Mouse (Mus musculus) frontal cortex, adult (tissue): ENCODE measurements around the gene Calhm1.

Experiments
- ATAC-seq: cut with Nextera tagmentation; 2 replicates; pipeline ENCODE4 v1.9.2; 2017; ENCODE audit warnings: mild to moderate bottlenecking, moderate library complexity, mixed read lengths; ENCODE audit not compliant: low TSS enrichment

The Calhm1 gene

DNA sequence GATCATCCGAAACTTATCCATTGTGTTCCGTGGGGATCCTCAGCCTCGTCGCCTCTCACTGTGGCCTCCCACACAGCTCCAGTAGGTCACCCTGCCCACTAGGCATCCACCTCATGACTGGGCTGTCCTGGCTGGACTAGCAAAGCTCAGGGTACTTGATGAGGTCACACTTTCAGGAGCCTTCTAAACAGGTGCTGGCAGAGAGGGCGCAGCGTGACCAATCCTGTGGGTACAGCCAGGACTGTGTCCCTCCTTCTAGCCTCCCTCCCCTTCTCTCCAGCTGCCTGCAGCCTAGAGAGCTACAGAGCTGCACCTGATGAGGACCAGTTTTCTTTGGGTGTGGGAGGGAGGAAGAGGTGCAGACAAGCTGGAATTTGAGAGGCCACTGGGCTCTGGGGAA lies at the start of gene Calhm1:
Gene Calhm1 (minus strand): TSS at position 101 of the 400 bp plus-strand sequence.
- ATAC-seq = no peak

DNA sequence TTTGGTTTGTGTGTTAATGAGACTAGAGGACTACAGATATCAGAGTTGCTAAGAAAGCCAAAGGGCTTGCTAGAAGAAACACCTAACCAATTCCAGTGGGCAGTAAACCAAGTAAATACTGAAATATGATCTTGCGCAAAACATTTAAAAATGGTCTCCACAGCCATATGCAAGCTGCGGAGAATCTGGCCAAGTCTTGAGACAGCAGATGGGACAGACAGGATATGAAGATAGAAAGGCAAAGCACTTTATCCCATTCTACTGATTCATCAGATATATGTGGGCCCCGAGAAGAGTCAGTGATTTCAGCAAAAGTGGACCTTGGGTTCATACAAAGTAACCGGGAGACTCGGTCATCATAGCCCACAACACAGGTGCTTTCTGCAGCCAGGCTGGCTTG lies 48.1 kb upstream of the Calhm1 start:
- ATAC-seq = no peak

DNA sequence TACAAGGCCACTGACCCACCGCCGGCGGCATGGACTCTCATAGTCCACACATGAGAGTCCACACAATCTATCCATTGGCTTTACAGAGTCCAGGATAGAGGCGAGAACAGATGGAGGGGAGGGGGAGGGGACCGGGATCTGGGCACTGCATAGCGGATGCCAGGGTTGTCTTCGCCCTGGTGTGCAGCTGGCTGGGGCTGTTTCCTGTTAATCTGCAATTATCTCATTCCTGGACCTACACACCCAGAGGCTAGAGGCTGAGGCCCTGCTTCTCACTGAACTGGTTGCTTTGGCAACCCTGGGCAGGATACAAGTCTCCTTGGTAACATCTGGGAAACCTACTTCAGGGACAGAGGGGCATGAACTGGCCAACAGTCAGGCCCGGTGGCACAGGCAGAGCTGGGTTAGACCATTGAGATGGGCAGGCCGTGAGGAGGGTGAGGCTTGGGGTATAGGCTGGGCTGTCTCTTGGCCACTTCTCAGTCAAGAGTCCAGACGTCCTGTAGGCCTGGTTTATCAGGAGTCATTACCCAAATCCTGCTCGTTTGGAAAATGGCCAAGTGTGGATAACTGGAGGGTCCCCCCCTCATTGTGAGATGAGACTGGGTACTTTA lies 44.6 kb upstream of the Calhm1 start:
- ATAC-seq = peak; percentile 41

DNA sequence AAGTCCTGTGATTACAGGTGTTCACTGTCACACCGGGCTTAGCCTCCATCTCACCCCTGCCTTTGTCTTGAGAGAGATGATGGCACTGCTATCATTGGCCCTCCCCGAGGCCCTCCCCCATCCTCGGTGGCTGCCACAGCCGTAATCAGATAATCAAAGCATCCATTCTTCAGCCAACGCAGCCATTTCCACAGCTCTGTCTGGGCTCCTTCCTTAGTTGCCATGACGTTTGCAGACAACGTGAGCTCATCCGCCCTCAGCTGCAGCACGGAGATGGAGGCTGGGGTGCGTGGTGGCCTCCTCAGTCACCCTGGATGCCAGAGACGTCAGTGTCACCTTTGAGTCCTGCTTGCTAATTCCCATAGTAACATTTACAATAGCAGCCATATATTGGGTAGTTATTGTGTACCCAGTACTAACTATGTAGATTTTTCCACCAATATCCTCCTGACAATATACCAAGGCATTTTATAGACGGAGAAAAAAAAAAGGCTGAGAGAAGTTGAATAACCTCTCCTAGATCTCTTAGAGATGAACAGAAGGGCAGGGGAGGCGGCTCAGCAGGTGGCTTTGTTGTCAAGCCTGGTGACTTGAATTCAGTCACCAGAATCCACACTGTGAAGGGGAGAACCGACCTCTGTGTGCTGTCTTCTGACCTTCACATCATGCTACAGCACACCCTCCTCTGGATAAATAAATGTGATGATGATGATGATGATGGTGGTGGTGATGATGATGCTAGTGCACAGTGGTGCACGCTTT lies 42.6 kb upstream of the Calhm1 start:
- ATAC-seq = peak; percentile 58; the same call in 1 of the 2 replicates

DNA sequence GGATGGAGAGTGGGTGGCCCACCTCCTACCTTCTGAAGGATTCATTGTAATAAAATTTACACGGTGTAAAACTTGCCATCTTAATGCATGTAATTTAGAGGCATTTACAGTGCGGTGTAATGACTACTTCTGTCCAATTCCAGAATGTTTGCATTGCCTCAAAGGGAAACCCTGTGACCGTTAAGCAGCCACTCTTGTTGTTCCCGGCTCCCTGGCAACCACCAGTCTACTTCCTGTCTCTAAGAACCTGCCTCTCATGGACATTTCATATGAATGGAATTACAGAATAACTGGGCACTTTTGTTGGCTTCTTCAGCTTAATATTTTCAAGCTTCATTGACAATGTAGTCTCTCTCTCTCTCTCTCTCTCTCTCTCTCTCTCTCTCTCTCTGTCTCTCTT lies 40.7 kb upstream of the Calhm1 start:
- no peak for ATAC-seq

GRCm38 (mm10) chr19:47184221-47184620 lies 40.2 kb upstream of the Calhm1 start:
- ATAC-seq = no peak

- ATAC-seq = no peak
Observed at GRCm38 (mm10) chr19:47180011-47180410, 36.0 kb upstream of the Calhm1 start.

- peak; percentile 52 for ATAC-seq
Observed at GRCm38 (mm10) chr19:47179272-47179809, 35.3 kb upstream of the Calhm1 start.

DNA sequence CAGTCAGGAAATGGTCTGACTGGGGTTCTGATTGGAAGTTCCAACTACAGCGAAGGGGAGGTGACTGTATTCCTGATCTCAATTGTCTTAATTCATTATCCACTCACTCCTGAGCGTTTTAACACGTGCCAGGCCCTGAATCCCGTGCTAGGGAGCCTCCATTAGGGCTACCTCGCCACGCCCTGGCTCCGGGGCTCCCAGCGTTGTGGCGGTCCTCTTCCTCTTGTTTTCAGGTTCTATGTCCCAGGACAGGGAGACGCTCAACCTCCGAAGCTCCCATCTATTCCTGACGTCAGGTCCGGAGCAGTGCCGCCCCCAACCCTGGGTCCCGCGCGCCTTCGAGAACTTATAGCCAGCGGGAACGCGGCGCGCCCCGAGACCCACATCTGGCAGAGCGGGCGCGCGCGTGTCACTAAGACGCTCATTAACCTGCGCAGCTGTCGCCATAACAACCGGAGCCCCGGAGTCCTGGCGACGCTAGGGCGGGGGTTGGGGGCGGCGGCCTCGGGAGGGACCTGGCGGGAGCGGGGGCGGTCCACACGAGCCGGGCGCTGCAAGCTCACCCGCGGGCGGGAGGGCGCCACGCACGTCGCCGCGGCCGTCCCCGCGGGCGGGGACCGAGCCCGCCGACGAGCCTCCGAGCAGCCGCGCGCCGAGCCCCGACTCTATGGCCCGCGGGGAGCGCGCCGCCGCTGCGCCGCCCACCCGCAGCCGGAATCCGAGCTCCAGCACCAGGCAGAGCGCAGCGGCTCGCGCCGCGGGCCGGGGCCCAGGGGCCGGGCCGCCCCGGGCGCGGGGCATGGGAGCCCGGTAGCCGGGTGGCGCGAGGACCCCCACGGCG lies 34.6 kb upstream of the Calhm1 start, which contains the start of gene Neurl1a:
Gene Neurl1a (plus strand): TSS at position 390 of the 841 bp plus-strand sequence.
- ATAC-seq = peak; percentile 58

- ATAC-seq = peak; percentile 27; the same call in 1 of the 2 replicates
Observed at GRCm38 (mm10) chr19:47178001-47178400, 33.9 kb upstream of the Calhm1 start.

GRCm38 (mm10) chr19:47176916-47177505 lies 33.0 kb upstream of the Calhm1 start:
- no peak for ATAC-seq

DNA sequence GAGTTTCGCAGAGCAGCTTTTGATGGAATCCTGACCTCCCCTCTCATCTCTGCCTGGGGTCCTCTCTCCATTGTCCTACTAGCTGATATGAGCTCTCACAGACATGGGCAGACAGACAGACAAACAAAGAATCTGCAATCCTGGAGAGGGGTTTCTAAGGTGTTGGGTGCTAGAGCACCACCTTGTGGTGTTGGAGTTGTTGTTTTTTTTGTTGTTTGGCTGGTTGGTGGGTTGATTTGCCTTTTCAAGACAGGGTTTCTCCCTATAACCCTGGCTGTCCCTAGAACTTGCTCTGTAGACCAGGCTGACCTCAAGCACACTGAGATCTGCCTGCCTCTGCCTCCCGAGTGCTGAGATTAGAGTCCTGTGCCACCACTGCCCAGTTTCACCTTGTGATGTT lies 31.4 kb upstream of the Calhm1 start:
- no peak for ATAC-seq

DNA sequence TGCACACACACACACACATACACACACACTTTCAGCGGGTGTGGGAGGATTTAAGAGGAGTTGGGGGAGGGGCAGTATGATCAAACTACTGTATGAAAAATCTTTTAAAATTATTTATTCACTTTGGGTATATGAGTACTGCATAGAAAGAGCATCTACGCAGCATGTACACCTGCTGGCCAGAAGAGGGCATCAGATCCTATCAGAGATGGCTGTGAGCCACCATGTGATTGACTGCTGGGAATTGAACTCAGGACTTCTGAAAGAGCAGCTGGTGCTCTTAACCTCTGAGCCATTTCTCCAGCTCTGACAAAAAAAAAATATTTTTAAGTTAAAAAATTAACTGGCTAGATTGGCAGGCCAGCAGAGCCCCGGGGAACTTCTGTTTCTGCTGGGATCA lies 30.5 kb upstream of the Calhm1 start:
- ATAC-seq = no peak

- peak; percentile 74 for ATAC-seq
Observed at GRCm38 (mm10) chr19:47168793-47169412, 24.8 kb upstream of the Calhm1 start.

GRCm38 (mm10) chr19:47168223-47168622 lies 24.2 kb upstream of the Calhm1 start:
- ATAC-seq = peak; percentile 73

GRCm38 (mm10) chr19:47167617-47168214 lies 23.7 kb upstream of the Calhm1 start:
- peak; percentile 56 for ATAC-seq

DNA sequence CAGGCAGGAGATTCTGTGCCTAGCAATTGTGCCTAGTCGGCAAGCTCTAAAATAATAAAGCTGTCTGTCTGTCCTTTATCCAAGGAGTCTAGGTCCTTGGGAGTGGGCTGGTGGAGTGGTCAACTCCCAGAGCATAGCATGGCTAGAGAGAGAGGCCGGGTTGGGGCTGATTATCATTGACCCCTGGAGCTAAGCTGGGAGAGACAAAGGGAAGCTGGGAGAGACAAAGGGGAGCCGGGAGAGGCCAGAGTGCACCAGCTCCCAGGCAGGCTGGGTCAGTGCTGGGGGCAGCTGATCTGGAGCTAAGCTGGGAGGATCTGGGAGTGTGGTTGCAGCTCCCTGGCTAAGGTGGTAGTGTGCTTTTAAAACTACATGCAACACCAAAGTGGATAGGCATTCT lies 22.7 kb upstream of the Calhm1 start:
- ATAC-seq = no peak

DNA sequence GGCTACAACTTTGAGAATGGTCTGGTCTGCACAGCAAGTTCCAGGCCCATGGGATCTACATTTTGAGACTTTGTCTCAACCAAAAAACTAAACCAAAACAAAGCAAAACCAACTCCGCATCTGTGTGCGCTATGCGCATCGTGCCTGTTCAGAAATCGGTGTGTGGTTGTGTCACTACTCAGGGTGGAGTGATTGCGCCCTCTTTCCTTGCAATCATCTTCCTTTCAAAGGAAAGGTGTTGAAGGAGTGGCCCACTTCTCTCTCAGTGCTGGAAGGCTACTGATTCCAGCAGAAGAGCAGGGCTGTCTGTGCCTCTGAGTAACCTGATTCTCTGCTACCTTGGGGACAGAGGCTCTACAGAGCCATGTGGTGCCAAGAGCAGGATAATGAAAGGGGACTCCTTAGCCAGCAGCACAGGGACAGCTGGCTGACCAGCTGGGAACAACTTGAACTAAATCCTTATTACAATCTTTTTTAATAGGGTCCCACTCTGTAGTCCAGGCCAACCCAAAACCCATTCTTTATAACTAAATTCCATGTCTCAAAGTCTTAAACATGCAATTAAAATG lies 19.2 kb upstream of the Calhm1 start:
- no peak for ATAC-seq

GRCm38 (mm10) chr19:47161669-47162068 lies 17.6 kb upstream of the Calhm1 start:
- peak; percentile 91 for ATAC-seq

DNA sequence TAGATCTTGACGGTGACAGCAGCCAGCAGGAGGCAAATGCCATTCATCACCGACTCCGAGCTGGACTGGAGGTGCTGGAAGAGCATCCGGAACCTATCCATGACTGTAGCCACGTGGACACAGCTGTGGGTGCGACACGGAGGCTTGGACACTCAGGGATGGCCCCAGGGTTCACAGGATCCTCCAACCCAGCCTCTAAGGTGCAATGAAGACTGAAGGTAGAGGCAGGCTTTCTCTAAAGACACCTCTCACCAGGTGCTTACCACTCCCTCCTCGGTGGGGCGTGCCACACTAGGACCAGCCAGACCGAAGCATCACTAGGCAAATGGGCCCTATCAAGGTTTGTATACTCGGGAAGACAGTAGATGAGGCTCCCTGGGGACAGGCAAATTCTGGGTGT lies 13.6 kb upstream of the Calhm1 start, which contains the start of gene Calhm3:
Gene Calhm3 (minus strand): TSS at position 101 of the 400 bp plus-strand sequence.
- no peak for ATAC-seq
